Mouse (Mus musculus) testis, adult 2 months (tissue): ENCODE measurements around the gene Tnfrsf13b.

Source experiments
- CTCF ChIP-seq: fragments of 200-500 bp; IDR thresholded peaks from 2 replicates; pipeline ENCODE4 v1.5.1; 2012; ENCODE audit warnings: low read depth, mild to moderate bottlenecking, inconsistent platforms, low read length, moderate library complexity; ENCODE audit not compliant: control insufficient read depth, insufficient read depth, insufficient replicate concordance
- POLR2A ChIP-seq: fragments of 200-500 bp; IDR thresholded peaks from 2 replicates; pipeline ENCODE4 v1.6.1; 2012; ENCODE audit warnings: low read depth, mild to moderate bottlenecking, inconsistent platforms, low read length, moderate library complexity; ENCODE audit not compliant: control insufficient read depth

DNA sequence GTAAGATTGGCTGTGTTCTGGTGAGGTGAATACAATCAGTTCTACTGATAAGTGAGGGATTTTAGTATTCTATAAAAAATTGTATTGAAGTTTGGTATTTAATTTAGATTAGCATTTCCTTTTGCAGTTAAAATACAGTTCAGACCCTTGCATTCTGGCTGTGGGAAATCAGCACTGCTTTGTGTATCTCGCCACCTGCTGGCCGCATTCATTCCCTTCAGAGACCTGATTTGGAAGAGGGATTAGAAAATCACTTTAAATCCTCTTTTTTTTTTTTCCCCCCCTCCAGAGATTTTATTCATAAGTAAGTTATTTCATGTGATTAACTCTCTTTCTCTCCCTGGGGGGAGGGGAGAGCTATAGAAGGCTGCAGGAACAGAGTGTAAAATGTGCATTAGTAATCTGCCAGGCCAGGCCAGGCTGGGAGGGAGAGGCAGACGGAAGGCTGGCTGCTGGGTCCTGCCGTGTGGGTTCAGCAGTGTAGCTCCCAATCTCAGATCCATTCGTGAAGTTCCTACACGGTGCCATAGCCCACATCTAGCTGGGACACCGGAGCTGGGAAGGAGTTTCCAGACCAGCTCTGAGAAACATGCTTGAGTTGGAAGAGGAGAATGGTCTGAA lies 34.8 kb upstream of the Tnfrsf13b start:
- TF ChIP-seq CTCF: no peak; the same call in 1 of the 2 replicates
- TF ChIP-seq POLR2A: no peak
